Mouse (Mus musculus) testis, adult 2 months (tissue): ENCODE measurements at regions not wholly inside any gene's neighbourhood (a gene's known extent, or its start where the extent isn't known, plus 50 kb on each side); places are given as distances from the start of the nearest gene placed in this dataset.

ENCODE experiments used
- CTCF ChIP-seq: fragments of 200-500 bp; IDR thresholded peaks from 2 replicates; pipeline ENCODE4 v1.5.1; 2012; ENCODE audit warnings: low read depth, mild to moderate bottlenecking, inconsistent platforms, low read length, moderate library complexity; ENCODE audit not compliant: control insufficient read depth, insufficient read depth, insufficient replicate concordance
- POLR2A ChIP-seq: fragments of 200-500 bp; IDR thresholded peaks from 2 replicates; pipeline ENCODE4 v1.6.1; 2012; ENCODE audit warnings: low read depth, mild to moderate bottlenecking, inconsistent platforms, low read length, moderate library complexity; ENCODE audit not compliant: control insufficient read depth

- no peak for TF ChIP-seq POLR2A
- TF ChIP-seq CTCF, result no peak
These were observed 79.6 kb downstream of the Adra2a start for GRCm38 (mm10) chr19:54123586-54123985.
